Mouse (Mus musculus) hindbrain, embryonic 12.5 days (tissue): ENCODE data around the gene Slc13a2. TPM values are rescaled to one million over a fixed set of nuclear protein-coding genes. Genes with fewer than 3 reads are reported as not detected.

Experiments used
- polyA plus RNA-seq: library from polyadenylated mRNA; unstranded; fragments of >200 nt; fragmentation: Nextera tagmentation; extraction: Ambion mirVana; gene quantifications from 2 replicates; pipeline ENCODE4 v1.2.1, GENCODE M21; 2016

Slc13a2 gene
- polyA plus RNA-seq, 1 experiment from 2014 or later: not detected

Other genes starting within 250 kb of the Slc13a2 start
- gene Nek8, start 245.5 kb downstream of the Slc13a2 start, polyA plus RNA-seq: 10.7 and 12.9 TPM in 2 replicates
- gene Tlcd1, start 245.5 kb downstream of the Slc13a2 start, polyA plus RNA-seq: 9.4 and 10.2 TPM in 2 replicates
- gene Rpl23a, start 238.6 kb downstream of the Slc13a2 start, polyA plus RNA-seq: 894 and 983 TPM in 2 replicates
- 75.2 and 81.0 TPM in 2 replicates for gene Rab34, start 233.8 kb downstream of the Slc13a2 start, polyA plus RNA-seq
- gene Proca1, start 228.8 kb downstream of the Slc13a2 start, polyA plus RNA-seq: 2.8 and 3.0 TPM in 2 replicates
- 55.2 and 58.0 TPM in 2 replicates for gene Sdf2, start 176.5 kb downstream of the Slc13a2 start, polyA plus RNA-seq
- gene Supt6, start 176.2 kb downstream of the Slc13a2 start, polyA plus RNA-seq: 39.9 and 44.1 TPM in 2 replicates
- gene 2610507B11Rik, start 160.5 kb downstream of the Slc13a2 start, polyA plus RNA-seq: 80.4 and 80.7 TPM in 2 replicates
- gene BC030499, start 131.4 kb downstream of the Slc13a2 start, polyA plus RNA-seq: 0.34 and 0.51 TPM in 2 replicates
- gene Spag5, start 120.7 kb downstream of the Slc13a2 start, polyA plus RNA-seq: 29.4 and 35.9 TPM in 2 replicates
- gene Aldoc, start 99.2 kb downstream of the Slc13a2 start, polyA plus RNA-seq: 16.8 and 20.1 TPM in 2 replicates
- 76.9 and 77.1 TPM in 2 replicates for gene Pigs, start 93.8 kb downstream of the Slc13a2 start, polyA plus RNA-seq
- 86.0 and 92.7 TPM in 2 replicates for gene Unc119, start 78.7 kb downstream of the Slc13a2 start, polyA plus RNA-seq
- gene Foxn1, start 35.7 kb downstream of the Slc13a2 start, polyA plus RNA-seq: not detected in 2 replicates
- gene Slc46a1, start 43.5 kb upstream of the Slc13a2 start, polyA plus RNA-seq: 17.5 and 17.9 TPM in 2 replicates
- 33.7 and 35.7 TPM in 2 replicates for gene Sarm1, start 75.5 kb upstream of the Slc13a2 start, polyA plus RNA-seq
- gene Vtn, start 76.9 kb upstream of the Slc13a2 start, polyA plus RNA-seq: 118 and 156 TPM in 2 replicates
- gene Sebox, start 81.2 kb upstream of the Slc13a2 start, polyA plus RNA-seq: not detected in 2 replicates
- 75.2 and 81.1 TPM in 2 replicates for gene Tmem199, start 90.0 kb upstream of the Slc13a2 start, polyA plus RNA-seq
- gene Poldip2, start 90.0 kb upstream of the Slc13a2 start, polyA plus RNA-seq: 166 and 176 TPM in 2 replicates
- 59.8 and 61.4 TPM in 2 replicates for gene Tnfaip1, start 114.1 kb upstream of the Slc13a2 start, polyA plus RNA-seq
- 108 and 127 TPM in 2 replicates for gene Ift20, start 114.1 kb upstream of the Slc13a2 start, polyA plus RNA-seq
- 44.2 and 47.3 TPM in 2 replicates for gene Tmem97, start 128.6 kb upstream of the Slc13a2 start, polyA plus RNA-seq